Mouse (Mus musculus): ENCODE measurements around the gene Hnf4a.

Hnf4a gene

GRCm38 (mm10) chr2:163490656-163491055 is 16.0 kb upstream of the Hnf4a start:
- no peak for DNase-seq (ENCODE audit: extremely low spot score, low read depth, low spot score)

GRCm38 (mm10) chr2:163491351-163491750 is 15.3 kb upstream of the Hnf4a start:
- DNase-seq (ENCODE audit: extremely low spot score, low read depth, low spot score), result no peak

DNA sequence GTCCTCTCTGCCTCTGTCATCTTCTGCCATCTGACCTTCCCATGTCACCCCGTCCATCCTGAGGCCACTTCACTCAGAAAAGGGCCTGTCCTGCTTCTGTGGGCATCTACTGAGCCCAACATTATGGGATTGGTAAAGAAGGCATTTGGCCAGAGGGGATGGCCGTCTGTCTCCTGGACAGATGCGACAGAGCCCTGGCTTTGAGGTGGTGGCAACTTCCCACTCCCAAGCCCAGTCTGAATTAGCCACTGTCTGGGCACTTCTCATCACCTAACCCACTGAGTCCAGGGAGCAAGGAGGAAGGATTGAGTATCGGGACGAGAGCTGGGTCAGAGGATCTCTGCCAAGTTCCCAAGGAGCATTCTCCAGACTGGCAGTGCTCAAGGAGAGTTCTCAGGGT is 14.6 kb upstream of the Hnf4a start, which contains the start of gene R3hdml:
R3hdml (plus strand) TSS at position 301 of the 400 bp plus-strand sequence.
- DNase-seq (ENCODE audit: extremely low spot score, low read depth, low spot score), result no peak

DNA sequence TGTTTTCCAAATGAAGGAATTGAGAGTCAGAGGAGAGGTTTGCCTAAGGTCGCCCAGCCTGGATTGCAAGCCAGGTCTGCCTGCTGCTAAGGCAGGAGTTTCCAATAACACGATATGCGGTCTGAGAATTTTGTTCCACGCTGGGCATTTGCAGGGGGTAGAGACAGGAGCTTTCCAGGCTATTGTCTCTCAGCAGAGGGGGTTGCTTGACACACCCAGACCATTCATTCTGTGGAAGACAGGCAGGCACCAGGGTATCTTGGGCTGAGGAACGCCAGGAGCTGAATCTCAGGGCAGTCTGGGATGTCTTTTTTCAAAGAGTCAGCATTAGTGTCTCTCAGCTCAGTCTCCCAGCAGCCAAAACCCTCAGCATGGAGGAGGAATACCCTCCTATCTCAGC is 13.6 kb upstream of the Hnf4a start:
- DNase-seq (ENCODE audit: extremely low spot score, low read depth, low spot score), result no peak

DNA sequence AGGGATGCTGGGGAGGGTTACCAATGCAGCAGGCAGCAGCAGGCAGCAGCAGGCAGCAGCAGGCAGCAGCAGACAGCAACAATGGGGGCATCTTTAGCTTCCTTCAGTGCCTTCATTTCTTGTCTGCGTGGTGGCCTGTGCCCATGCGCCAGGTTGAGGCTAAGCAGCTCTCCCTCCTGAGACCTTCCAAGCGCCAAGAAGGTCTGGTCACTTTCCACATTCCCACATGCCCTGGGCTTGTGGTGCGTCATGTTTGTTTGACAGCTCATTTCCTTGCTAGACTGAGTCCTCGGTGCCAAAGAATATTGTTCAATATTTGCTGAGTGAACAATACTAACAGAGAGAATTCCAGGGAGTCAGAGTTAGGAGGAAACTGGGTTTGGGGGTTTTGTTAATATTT is 12.6 kb upstream of the Hnf4a start:
- DNase-seq (ENCODE audit: extremely low spot score, low read depth, low spot score), result no peak

- no peak for DNase-seq (ENCODE audit: extremely low spot score, low read depth, low spot score)
Observed at GRCm38 (mm10) chr2:163494456-163494855, 12.2 kb upstream of the Hnf4a start.

GRCm38 (mm10) chr2:163502219-163502618 is 4.4 kb upstream of the Hnf4a start:
- DNase-seq (ENCODE audit: extremely low spot score, low read depth, low spot score), result no peak

DNA sequence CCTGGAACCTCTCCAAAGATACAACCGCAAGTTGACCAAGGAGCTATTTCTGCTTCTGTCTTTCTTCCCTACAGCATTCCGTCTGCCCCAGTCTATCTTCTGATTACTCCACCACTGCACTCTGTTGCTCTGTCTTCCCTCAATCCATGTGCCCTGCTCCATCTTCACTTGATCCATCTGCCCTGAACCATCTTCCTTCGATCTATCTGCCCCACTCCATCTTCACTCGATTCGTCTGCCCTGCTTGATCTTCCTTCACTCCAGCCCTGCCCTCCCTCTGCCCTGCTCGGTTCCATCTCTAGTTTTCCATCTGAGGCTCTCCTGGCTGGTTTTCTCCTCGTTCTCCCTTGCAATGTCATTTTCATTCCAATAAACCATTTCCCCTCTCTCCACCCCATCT is 3.4 kb upstream of the Hnf4a start:
- DNase-seq (ENCODE audit: extremely low spot score, low read depth, low spot score), result no peak

- no peak for DNase-seq (ENCODE audit: extremely low spot score, low read depth, low spot score)
Observed at GRCm38 (mm10) chr2:163525761-163526243, 19.2 kb downstream of the Hnf4a start.

- no peak for DNase-seq (ENCODE audit: extremely low spot score, low read depth, low spot score)
Observed at GRCm38 (mm10) chr2:163527497-163527896, 20.9 kb downstream of the Hnf4a start.

GRCm38 (mm10) chr2:163530418-163530817 is 23.8 kb downstream of the Hnf4a start:
- no peak for DNase-seq (ENCODE audit: extremely low spot score, low read depth, low spot score)

GRCm38 (mm10) chr2:163531917-163532316 is 25.3 kb downstream of the Hnf4a start:
- DNase-seq (ENCODE audit: extremely low spot score, low read depth, low spot score), result peak; percentile 31

- no peak for DNase-seq (ENCODE audit: extremely low spot score, low read depth, low spot score)
Observed at GRCm38 (mm10) chr2:163533226-163533625, 26.6 kb downstream of the Hnf4a start.

- peak; percentile 76 for DNase-seq (ENCODE audit: extremely low spot score, low read depth, low spot score)
Observed at GRCm38 (mm10) chr2:163534958-163535524, 28.4 kb downstream of the Hnf4a start.

DNA sequence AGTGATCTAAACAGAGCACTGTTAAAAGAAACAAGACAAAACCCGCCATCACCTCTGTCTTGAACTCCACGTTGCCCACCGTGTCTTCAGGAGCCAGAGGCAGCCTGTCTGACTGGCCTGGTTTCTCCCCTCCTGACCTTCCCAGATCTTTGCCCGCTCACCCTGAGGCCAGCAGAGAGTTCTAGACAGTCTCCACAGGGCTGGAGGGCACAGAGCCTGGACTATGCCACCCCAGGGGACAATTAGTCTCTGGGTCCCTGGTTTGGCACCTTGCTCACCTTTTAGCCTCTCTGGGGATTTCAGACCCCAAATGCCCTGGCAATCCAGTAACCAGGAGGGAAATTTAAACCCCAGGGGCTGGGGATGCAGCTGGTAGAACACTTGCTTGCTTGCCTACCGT is 30.8 kb downstream of the Hnf4a start:
- DNase-seq (ENCODE audit: extremely low spot score, low read depth, low spot score), result no peak

GRCm38 (mm10) chr2:163538410-163538809 is 31.8 kb downstream of the Hnf4a start:
- DNase-seq (ENCODE audit: extremely low spot score, low read depth, low spot score), result no peak

DNA sequence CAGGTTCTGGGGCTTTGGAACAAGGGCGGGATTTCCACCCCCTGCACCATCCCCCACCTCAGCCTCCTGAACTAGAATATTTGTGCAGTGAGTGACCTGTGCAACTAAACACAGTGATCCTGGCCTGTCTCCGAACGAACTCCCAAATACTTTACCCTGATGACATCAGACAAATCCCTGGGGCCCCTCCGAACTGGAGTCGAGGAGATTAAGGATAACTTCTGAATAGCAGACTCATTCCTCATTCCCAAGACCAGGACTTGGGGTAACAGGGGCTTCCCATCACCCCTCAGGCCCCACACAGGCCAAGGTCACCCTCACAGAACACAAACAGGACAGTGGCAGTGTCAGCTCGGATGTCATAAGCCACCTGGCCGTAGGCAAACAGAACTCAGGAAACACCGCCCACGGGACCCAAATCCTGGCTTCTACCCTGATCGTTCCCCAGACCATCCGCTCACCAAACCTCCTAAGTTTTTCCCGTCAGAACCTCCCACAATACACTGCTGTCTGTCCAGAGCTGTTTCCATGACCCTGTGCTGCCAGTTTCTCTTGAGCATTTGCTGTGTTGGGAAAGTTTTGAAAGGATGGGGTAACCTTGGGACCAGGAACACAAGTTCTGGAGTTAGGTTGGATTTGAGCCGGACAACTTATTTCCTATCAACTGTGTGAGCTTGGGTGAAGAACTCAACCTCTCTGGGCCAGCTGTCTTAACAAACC is 32.9 kb downstream of the Hnf4a start:
- no peak for DNase-seq (ENCODE audit: extremely low spot score, low read depth, low spot score)

GRCm38 (mm10) chr2:163540231-163541117 is 33.9 kb downstream of the Hnf4a start:
- no peak for DNase-seq (ENCODE audit: extremely low spot score, low read depth, low spot score)

- no peak for DNase-seq (ENCODE audit: extremely low spot score, low read depth, low spot score)
Observed at GRCm38 (mm10) chr2:163541568-163542182, 35.1 kb downstream of the Hnf4a start.

GRCm38 (mm10) chr2:163542674-163543073 is 36.1 kb downstream of the Hnf4a start:
- no peak for DNase-seq (ENCODE audit: extremely low spot score, low read depth, low spot score)

All from hindlimb bud, embryonic 11.5 days (tissue).